Mouse (Mus musculus) forelimb bud, embryonic 11.5 days (tissue): ENCODE data around the gene Gm11937.

Source experiments
- DNase-seq: peaks from one replicate; pipeline ENCODE4 v3.0.0-alpha.2; 2012; ENCODE audit warnings: low read depth, low spot score

Gm11937 gene

GRCm38 (mm10) chr11:99581564-99581963 is 28.4 kb downstream of the Gm11937 start:
- DNase-seq = no peak

GRCm38 (mm10) chr11:99581051-99581450 is 28.9 kb downstream of the Gm11937 start:
- DNase-seq = no peak

- no peak for DNase-seq
Observed at GRCm38 (mm10) chr11:99580636-99581035, 29.4 kb downstream of the Gm11937 start, which contains the start of gene Krtap1-5. Gene Krtap1-5 (minus strand): TSS chr11:99581016.

- peak; percentile 76 for DNase-seq
Observed at GRCm38 (mm10) chr11:99574106-99574505, 35.9 kb downstream of the Gm11937 start.

- DNase-seq = no peak
Observed at GRCm38 (mm10) chr11:99573164-99573563, 36.8 kb downstream of the Gm11937 start.

- no peak for DNase-seq
Observed at GRCm38 (mm10) chr11:99566530-99566929, 43.5 kb downstream of the Gm11937 start, which contains the start of gene Krtap3-1. Gene Krtap3-1 (minus strand): TSS chr11:99566630.

- no peak for DNase-seq
Observed at GRCm38 (mm10) chr11:99562580-99562979, 47.4 kb downstream of the Gm11937 start.
